In the genomic region with DNA sequence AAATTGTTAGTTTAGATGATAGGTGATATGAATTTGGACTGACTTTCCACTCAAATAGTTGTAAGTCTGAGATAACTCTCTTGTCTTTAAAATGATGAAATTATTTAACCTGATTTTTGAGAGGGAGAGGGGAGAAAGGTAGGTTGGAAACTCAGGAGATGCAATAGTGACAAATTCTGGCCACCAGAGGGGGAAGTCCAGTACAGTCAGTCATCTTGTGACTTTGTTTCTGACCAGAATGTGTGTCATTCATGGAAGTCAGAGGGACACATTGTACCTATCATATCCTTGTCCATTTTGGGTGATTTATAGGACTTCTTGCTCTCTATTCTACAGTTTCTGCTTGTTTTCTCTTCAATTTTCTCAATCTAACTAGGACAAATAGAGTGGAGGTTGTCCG, we compare ENCODE assay signal across 21 mouse cellular contexts. TPM values are rescaled to one million over a fixed set of nuclear protein-coding genes. Genes with fewer than 3 reads are reported as not detected.
A peak's percentile ranks its signal among the peaks of the same experiment; 100 is the strongest.
DNase-seq lines count a peak whose midpoint lies in the region; ATAC-seq and TF ChIP-seq lines count a peak whose summit lies in the region.
"Had no signal": no experiment of that assay in that cellular context is flagged by ENCODE, and none has a peak within 500 bp of the region (broad histone marks: within the 10 kb centered on the region; RNA-seq: fewer than 3 reads in every experiment).

No protein-coding gene starts in this region.

- no peak overlapping the region for H3K4me2 ChIP-seq in stomach, postnatal 0 days (replicated peaks; ENCODE audit: low read depth)
- H3K4me2 ChIP-seq: forebrain, embryonic 15.5 days; hindbrain, embryonic 12.5 days; liver, embryonic 13.5 days had no signal

- TF ChIP-seq CTCF in gastrocnemius, adult 2 months (IDR thresholded peaks at IDR 0.05): peak; percentile 41
- peak; percentile 37 for TF ChIP-seq CTCF in left cerebral cortex, adult 2 months (IDR thresholded peaks at IDR 0.05)
- peak; percentile 64 for TF ChIP-seq CTCF in stomach, postnatal 0 days (IDR thresholded peaks at IDR 0.05; ENCODE audit: low read depth)

- no peak for TF ChIP-seq EP300 in stomach, postnatal 0 days (optimal IDR thresholded peaks at IDR 0.05)

- H3K4me1 ChIP-seq in stomach, postnatal 0 days (replicated peaks; ENCODE audit: control insufficient read depth, insufficient read depth): no peaks in the 10 kb centered on the region
- H3K4me1 ChIP-seq: forebrain, embryonic 15.5 days had no signal

- no peak for ATAC-seq in stomach, postnatal 0 days (ENCODE audit: low FRiP score, low TSS enrichment)
- ATAC-seq: forebrain, embryonic 15.5 days had no signal

- no peaks in the 10 kb centered on the region for H3K27me3 ChIP-seq in stomach, postnatal 0 days (ENCODE audit: control insufficient read depth, insufficient read depth, low read length)
- H3K27me3 ChIP-seq: forebrain, embryonic 15.5 days; hindbrain, embryonic 12.5 days; liver, embryonic 13.5 days had no signal

- H3K9me3 ChIP-seq in stomach, postnatal 0 days (ENCODE audit: control insufficient read depth, low read length): no peaks in the 10 kb centered on the region
- H3K9me3 ChIP-seq: embryonic facial prominence, embryonic 10.5 days; forebrain, embryonic 15.5 days; heart, embryonic 10.5 days; hindbrain, embryonic 12.5 days; liver, embryonic 13.5 days had no signal

- intact Hi-C loops in gastrocnemius, adult 2 months (cut with DNase I): no loop called here
- intact Hi-C loops in left cerebral cortex, adult 2 months (cut with DNase I): no loop called here

- H3K9ac ChIP-seq in stomach, postnatal 0 days (ENCODE audit: low read length): no peak overlapping the region
- H3K9ac ChIP-seq: forebrain, embryonic 15.5 days; hindbrain, embryonic 12.5 days; liver, embryonic 13.5 days had no signal

- no peak overlapping the region for H3K4me3 ChIP-seq in gastrocnemius, adult 2 months
- H3K4me3 ChIP-seq in left cerebral cortex, adult 2 months: no peak overlapping the region
- H3K4me3 ChIP-seq in stomach, postnatal 0 days (ENCODE audit: low read depth, low read length): no peak overlapping the region
- H3K4me3 ChIP-seq: embryonic facial prominence, embryonic 10.5 days; forebrain, embryonic 15.5 days; heart, embryonic 10.5 days; hindbrain, embryonic 12.5 days; liver, embryonic 13.5 days; myocyte had no signal

- DNase-seq in gastrocnemius, adult 2 months: no peak
- DNase-seq in gastrocnemius, adult 18-20 months (ENCODE audit: low spot score): no peak
- no peak for DNase-seq in left cerebral cortex, adult 2 months (ENCODE audit: extremely low spot score in 1 of 2, low spot score in 2 of 2)
- DNase-seq in left cerebral cortex, adult 8-10 months (ENCODE audit: low spot score in 2 of 2): no peak
- peak; percentile 27 for DNase-seq in lung, postnatal 14 days
- DNase-seq in lung, postnatal 4 days: no peak
- no peak for DNase-seq in stomach, postnatal 0 days (ENCODE audit: low spot score)
- DNase-seq in retina, embryonic 14.5 days (ENCODE audit: low spot score): no peak
- DNase-seq: adrenal gland, adult 2 months; cerebellum, adult 8-10 months; gastrocnemius, postnatal 36 days; heart, postnatal 14 days; left cerebral cortex, postnatal 4 days; liver, embryonic 13.5 days; midbrain, embryonic 14.5 days; thymus, adult 18-20 months had no signal

- WGBS in stomach, postnatal 0 days: 100% methylated on average over 1 of the region's 1 CpGs

- H3K36me3 ChIP-seq in stomach, postnatal 0 days (ENCODE audit: control insufficient read depth, insufficient read depth, low read length): no peaks in the 10 kb centered on the region
- H3K36me3 ChIP-seq: embryonic facial prominence, embryonic 10.5 days; forebrain, embryonic 15.5 days; heart, embryonic 10.5 days; hindbrain, embryonic 12.5 days; liver, embryonic 13.5 days had no signal

- H3K27ac ChIP-seq in gastrocnemius, adult 2 months: no peak overlapping the region
- H3K27ac ChIP-seq in left cerebral cortex, adult 2 months: no peak overlapping the region
- no peak overlapping the region for H3K27ac ChIP-seq in stomach, postnatal 0 days (replicated peaks)
- H3K27ac ChIP-seq: embryonic facial prominence, embryonic 10.5 days; forebrain, embryonic 15.5 days; heart, embryonic 10.5 days; hindbrain, embryonic 12.5 days; liver, embryonic 13.5 days had no signal

RNA-seq across cellular contexts. Expression of a gene that starts 19.0 kb away (rescaled TPM):
- 10 to 100 TPM; 13.4 to 20.7 TPM for total RNA-seq in gastrocnemius, adult 2 months (2021)
- 10 to 100 TPM; 12.1 to 12.3 TPM for total RNA-seq in gastrocnemius, adult 18-20 months (2021)
- total RNA-seq in left cerebral cortex, adult 2 months (2021): 10 to 100 TPM; 24.8 to 27.5 TPM
- total RNA-seq in left cerebral cortex, adult 8-10 months (2022): 10 to 100 TPM; 23.9 to 35.7 (median 32.9) TPM
- 10.3 and 11.3 TPM in 2 replicates for polyA plus RNA-seq in stomach, postnatal 0 days (2015; fragmentation: Nextera tagmentation; extraction: Ambion mirVana)
